Mouse (Mus musculus): ENCODE results near the gene Arhgap33.

GRCm38 (mm10) chr7:30553810-30554584, 19.1 kb upstream of the Arhgap33 start:
- TF ChIP-seq CTCF (IDR thresholded peaks at IDR 0.05; ENCODE audit: low read depth) (no peak), EP300 (IDR thresholded peaks at IDR 0.05; ENCODE audit: low read depth) (no peak)

All from liver, embryonic 14.5 days (tissue).